Mouse (Mus musculus): ENCODE measurements around the gene Dtx3.

DNA sequence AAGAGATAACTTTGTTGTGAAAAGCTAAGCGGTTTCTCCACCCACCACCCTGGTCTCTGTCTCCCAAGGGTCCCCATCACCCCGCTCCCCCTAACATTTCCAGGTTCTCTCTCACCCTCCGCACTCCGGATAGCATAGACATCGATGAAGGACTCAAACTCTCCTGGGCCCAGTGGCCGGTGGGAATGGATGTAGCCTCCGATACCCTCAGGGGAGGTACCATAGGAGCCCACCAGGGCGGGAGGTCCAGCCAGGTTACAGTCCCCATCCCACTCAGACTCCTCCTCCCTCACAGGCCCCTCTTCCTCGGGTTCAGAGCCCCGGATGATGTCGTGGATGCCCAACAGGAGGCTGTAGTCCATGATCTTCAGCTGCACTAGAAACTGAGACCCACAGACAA lies 3.9 kb upstream of the Dtx3 start:
- TF ChIP-seq POLR2A (IDR thresholded peaks at IDR 0.05; ENCODE audit: low read depth, low read length) (no peak), CTCF (conservative IDR thresholded peaks at IDR 0.05; ENCODE audit: insufficient read depth, insufficient read length, low read depth, low read length) (no peak)

All from kidney, adult 2 months (tissue).